Mouse (Mus musculus): ENCODE measurements around the gene Retnlb. TPM values are rescaled to one million over a fixed set of nuclear protein-coding genes. Genes with fewer than 3 reads are reported as not detected.
"Not testable (repeated sequence)": the region's sequence is repeated elsewhere in the genome, so short reads cannot be mapped to it uniquely, and the experiment has no call there.

The Retnlb gene
- polyA plus RNA-seq, 1 experiment: not detected

GRCm38 (mm10) chr16:48826474-48826873 is 9.8 kb downstream of the Retnlb start:
- Histone ChIP-seq H3K27ac (ENCODE audit: insufficient read depth, low read length) (no peak overlapping the region), H3K4me3 (ENCODE audit: extremely low read depth, insufficient read depth, insufficient read length) (no peak overlapping the region), H3K27me3 (ENCODE audit: control insufficient read depth, insufficient read depth, low read length) (no peaks in the 10 kb centered on the region), H3K4me1 (ENCODE audit: control insufficient read depth, insufficient read depth, insufficient read length) (no peaks in the 10 kb centered on the region), H3K36me3 (ENCODE audit: control insufficient read depth, insufficient read depth, low read length) (no peaks in the 10 kb centered on the region)
- WGBS: 91% methylated on average over 3 of the region's 3 CpGs
- no peak for DNase-seq (ENCODE audit: low read depth in 1 of 2, low spot score in 2 of 2)
- TF ChIP-seq CTCF (IDR thresholded peaks at IDR 0.05; ENCODE audit: extremely low read depth, insufficient read depth, insufficient read length, insufficient replicate concordance) (no peak), POLR2A (IDR thresholded peaks at IDR 0.05; ENCODE audit: low read depth, low read length) (no peak)

- H3K27me3 ChIP-seq (ENCODE audit: control insufficient read depth, insufficient read depth, low read length): no peaks in the 10 kb centered on the region
- TF ChIP-seq CTCF (IDR thresholded peaks at IDR 0.05; ENCODE audit: extremely low read depth, insufficient read depth, insufficient read length, insufficient replicate concordance): no peak
- TF ChIP-seq POLR2A (IDR thresholded peaks at IDR 0.05; ENCODE audit: low read depth, low read length): no peak
- 6% methylated on average over 1 of the region's 1 CpGs for WGBS
- H3K27ac ChIP-seq (ENCODE audit: insufficient read depth, low read length): no peak overlapping the region
- DNase-seq (ENCODE audit: low read depth in 1 of 2, low spot score in 2 of 2): no peak
- H3K36me3 ChIP-seq (ENCODE audit: control insufficient read depth, insufficient read depth, low read length): no peaks in the 10 kb centered on the region
- no peak overlapping the region for H3K4me3 ChIP-seq (ENCODE audit: extremely low read depth, insufficient read depth, insufficient read length)
- no peaks in the 10 kb centered on the region for H3K4me1 ChIP-seq (ENCODE audit: control insufficient read depth, insufficient read depth, insufficient read length)
Measured at GRCm38 (mm10) chr16:48827625-48828024, 11.0 kb downstream of the Retnlb start.

- no peaks in the 10 kb centered on the region for H3K27me3 ChIP-seq (ENCODE audit: control insufficient read depth, insufficient read depth, low read length)
- no peaks in the 10 kb centered on the region for H3K36me3 ChIP-seq (ENCODE audit: control insufficient read depth, insufficient read depth, low read length)
- H3K4me3 ChIP-seq (ENCODE audit: extremely low read depth, insufficient read depth, insufficient read length): no peak overlapping the region
- H3K27ac ChIP-seq (ENCODE audit: insufficient read depth, low read length): no peak overlapping the region
- TF ChIP-seq CTCF (IDR thresholded peaks at IDR 0.05; ENCODE audit: extremely low read depth, insufficient read depth, insufficient read length, insufficient replicate concordance): no peak
- no peak for DNase-seq (ENCODE audit: low read depth in 1 of 2, low spot score in 2 of 2)
- H3K4me1 ChIP-seq (ENCODE audit: control insufficient read depth, insufficient read depth, insufficient read length): no peaks in the 10 kb centered on the region
- 52% methylated on average over 4 of the region's 4 CpGs for WGBS
Measured at GRCm38 (mm10) chr16:48829060-48829459, 12.4 kb downstream of the Retnlb start.

- DNase-seq (ENCODE audit: low read depth in 1 of 2, low spot score in 2 of 2): no peak
- Histone ChIP-seq H3K27ac (ENCODE audit: insufficient read depth, low read length) (no peak overlapping the region), H3K27me3 (ENCODE audit: control insufficient read depth, insufficient read depth, low read length) (no peaks in the 10 kb centered on the region), H3K36me3 (ENCODE audit: control insufficient read depth, insufficient read depth, low read length) (no peaks in the 10 kb centered on the region), H3K4me1 (ENCODE audit: control insufficient read depth, insufficient read depth, insufficient read length) (no peaks in the 10 kb centered on the region), H3K4me3 (ENCODE audit: extremely low read depth, insufficient read depth, insufficient read length) (no peak overlapping the region)
- TF ChIP-seq POLR2A (IDR thresholded peaks at IDR 0.05; ENCODE audit: low read depth, low read length) (no peak), CTCF (IDR thresholded peaks at IDR 0.05; ENCODE audit: extremely low read depth, insufficient read depth, insufficient read length, insufficient replicate concordance) (no peak)
- 82% methylated on average over 8 of the region's 8 CpGs for WGBS
Measured at GRCm38 (mm10) chr16:48832055-48832454, 15.4 kb downstream of the Retnlb start.

GRCm38 (mm10) chr16:48833626-48834025 is 17.0 kb downstream of the Retnlb start:
- DNase-seq (ENCODE audit: low read depth in 1 of 2, low spot score in 2 of 2); H3K27me3 ChIP-seq (ENCODE audit: control insufficient read depth, insufficient read depth, low read length); H3K36me3 ChIP-seq (ENCODE audit: control insufficient read depth, insufficient read depth, low read length); H3K4me3 ChIP-seq (ENCODE audit: extremely low read depth, insufficient read depth, insufficient read length); H3K27ac ChIP-seq (ENCODE audit: insufficient read depth, low read length); H3K4me1 ChIP-seq (ENCODE audit: control insufficient read depth, insufficient read depth, insufficient read length): not testable (repeated sequence)
- 5% methylated on average over 1 of the region's 1 CpGs for WGBS

- no peaks in the 10 kb centered on the region for H3K36me3 ChIP-seq (ENCODE audit: control insufficient read depth, insufficient read depth, low read length)
- TF ChIP-seq POLR2A (IDR thresholded peaks at IDR 0.05; ENCODE audit: low read depth, low read length) (no peak), CTCF (IDR thresholded peaks at IDR 0.05; ENCODE audit: extremely low read depth, insufficient read depth, insufficient read length, insufficient replicate concordance) (no peak)
- H3K27me3 ChIP-seq (ENCODE audit: control insufficient read depth, insufficient read depth, low read length): no peaks in the 10 kb centered on the region
- no peak within 1 kb of the TSS for H3K4me3 ChIP-seq (ENCODE audit: extremely low read depth, insufficient read depth, insufficient read length)
- no peaks in the 10 kb centered on the region for H3K4me1 ChIP-seq (ENCODE audit: control insufficient read depth, insufficient read depth, insufficient read length)
- DNase-seq (ENCODE audit: low read depth in 1 of 2, low spot score in 2 of 2): no peak
- 95% methylated on average over 3 of the region's 3 CpGs for WGBS
- H3K27ac ChIP-seq (ENCODE audit: insufficient read depth, low read length): no peak within 1 kb of the TSS
Measured at GRCm38 (mm10) chr16:48842266-48842665, 25.6 kb downstream of the Retnlb start, which contains the start of gene Retnla. Gene Retnla (plus strand): TSS chr16:48842551.

- DNase-seq (ENCODE audit: low read depth in 1 of 2, low spot score in 2 of 2): no peak
- H3K27ac ChIP-seq (ENCODE audit: insufficient read depth, low read length): no peak overlapping the region
Measured at GRCm38 (mm10) chr16:48843671-48844386, 27.2 kb downstream of the Retnlb start.

GRCm38 (mm10) chr16:48865004-48865403 is 48.3 kb downstream of the Retnlb start:
- H3K27ac ChIP-seq (ENCODE audit: insufficient read depth, low read length); H3K4me1 ChIP-seq (ENCODE audit: control insufficient read depth, insufficient read depth, insufficient read length); H3K27me3 ChIP-seq (ENCODE audit: control insufficient read depth, insufficient read depth, low read length); DNase-seq (ENCODE audit: low read depth in 1 of 2, low spot score in 2 of 2); H3K36me3 ChIP-seq (ENCODE audit: control insufficient read depth, insufficient read depth, low read length); H3K4me3 ChIP-seq (ENCODE audit: extremely low read depth, insufficient read depth, insufficient read length): not testable (repeated sequence)
- WGBS: 55% methylated on average over 1 of the region's 1 CpGs

More at GRCm38 (mm10) chr16:48843671-48844386, 27.2 kb downstream of the Retnlb start:
- TF ChIP-seq CTCF (IDR thresholded peaks at IDR 0.05; ENCODE audit: extremely low read depth, insufficient read depth, insufficient read length, insufficient replicate concordance) (no peak), POLR2A (IDR thresholded peaks at IDR 0.05; ENCODE audit: low read depth, low read length) (no peak)
- Histone ChIP-seq H3K27me3 (ENCODE audit: control insufficient read depth, insufficient read depth, low read length) (no peaks in the 10 kb centered on the region), H3K4me1 (ENCODE audit: control insufficient read depth, insufficient read depth, insufficient read length) (no peaks in the 10 kb centered on the region), H3K36me3 (ENCODE audit: control insufficient read depth, insufficient read depth, low read length) (no peaks in the 10 kb centered on the region), H3K4me3 (ENCODE audit: extremely low read depth, insufficient read depth, insufficient read length) (no peak overlapping the region)
- WGBS: 84% methylated on average over 4 of the region's 4 CpGs

All from spleen, adult 2 months (tissue).